Mouse (Mus musculus): ENCODE measurements around the gene Higd1a. TPM values are rescaled to one million over a fixed set of nuclear protein-coding genes. Genes with fewer than 3 reads are reported as not detected.

Higd1a gene
- polyA plus RNA-seq, 1 experiment: 55.1 TPM

DNA sequence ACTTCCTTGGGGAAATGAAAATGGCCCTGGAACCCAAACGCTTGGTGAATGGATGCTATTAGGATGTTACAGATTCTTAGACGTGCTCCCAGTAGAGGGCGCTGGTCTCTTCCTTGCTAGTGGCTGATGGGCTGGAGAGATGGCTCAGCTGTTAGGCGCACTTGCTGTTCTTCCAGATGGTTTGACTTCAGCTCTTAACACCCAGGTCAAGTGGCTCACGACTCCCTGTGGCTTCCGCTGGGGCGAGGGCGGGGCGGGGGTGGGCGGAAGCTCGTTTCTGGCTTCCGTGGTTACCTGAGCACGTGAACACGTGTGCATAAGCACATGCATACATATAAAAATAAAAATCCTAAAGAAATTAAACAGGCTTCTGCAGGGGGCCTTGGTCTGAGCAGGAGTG is 22.7 kb upstream of the Higd1a start:
- no peak for DNase-seq (ENCODE audit: low spot score)

DNA sequence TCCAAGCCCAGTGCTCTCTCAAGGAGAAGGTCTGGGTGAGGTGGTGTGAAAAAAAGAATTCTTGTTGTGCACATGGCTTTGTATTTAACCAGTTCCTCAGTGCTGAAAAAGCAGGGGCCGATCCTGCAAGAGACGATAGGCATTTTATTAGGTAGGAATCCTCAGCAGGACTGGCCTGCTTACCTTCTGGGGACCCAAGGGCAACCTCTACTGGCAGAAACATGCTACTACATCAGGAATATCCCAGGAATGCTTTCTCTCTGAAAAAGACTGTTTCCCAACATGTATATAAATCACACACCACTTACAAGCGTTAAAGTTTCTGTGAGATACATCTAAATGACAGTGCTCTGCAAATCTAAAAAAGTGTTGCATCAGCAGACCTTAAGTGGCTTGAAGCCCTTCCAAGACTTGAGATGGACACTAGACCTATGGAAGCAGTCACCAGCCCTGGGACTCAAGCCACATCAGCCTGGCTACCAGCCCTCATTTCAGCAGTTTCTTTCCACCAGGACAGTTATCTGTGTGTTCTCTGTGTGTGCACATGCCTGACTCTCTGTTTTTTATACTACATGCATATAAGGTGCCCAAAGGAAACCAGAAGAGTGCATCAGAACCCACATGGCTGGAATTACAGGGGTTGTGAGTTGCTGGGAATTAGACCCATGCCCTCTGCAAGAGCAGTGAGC is 19.0 kb upstream of the Higd1a start:
- no peak for DNase-seq (ENCODE audit: low spot score)

DNA sequence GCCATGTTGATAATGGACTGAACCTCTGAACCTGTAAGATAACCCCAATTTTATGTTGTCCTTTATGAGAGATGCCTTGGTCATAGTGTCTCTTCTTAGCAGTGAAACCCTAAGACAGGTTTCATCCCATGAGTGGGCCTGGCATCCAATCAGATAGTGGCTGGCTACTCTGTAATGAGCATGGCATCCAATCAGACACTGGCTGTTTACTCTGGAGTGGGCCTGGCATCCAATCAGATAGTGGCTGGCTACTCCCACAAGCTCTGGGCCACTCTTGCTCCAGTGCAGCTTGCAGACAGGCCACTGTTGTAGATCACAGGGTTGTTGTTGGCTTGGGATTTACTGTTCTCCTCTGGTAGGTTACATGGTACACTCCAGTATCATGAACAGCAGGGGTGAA is 15.4 kb upstream of the Higd1a start:
- DNase-seq (ENCODE audit: low spot score): no peak

DNA sequence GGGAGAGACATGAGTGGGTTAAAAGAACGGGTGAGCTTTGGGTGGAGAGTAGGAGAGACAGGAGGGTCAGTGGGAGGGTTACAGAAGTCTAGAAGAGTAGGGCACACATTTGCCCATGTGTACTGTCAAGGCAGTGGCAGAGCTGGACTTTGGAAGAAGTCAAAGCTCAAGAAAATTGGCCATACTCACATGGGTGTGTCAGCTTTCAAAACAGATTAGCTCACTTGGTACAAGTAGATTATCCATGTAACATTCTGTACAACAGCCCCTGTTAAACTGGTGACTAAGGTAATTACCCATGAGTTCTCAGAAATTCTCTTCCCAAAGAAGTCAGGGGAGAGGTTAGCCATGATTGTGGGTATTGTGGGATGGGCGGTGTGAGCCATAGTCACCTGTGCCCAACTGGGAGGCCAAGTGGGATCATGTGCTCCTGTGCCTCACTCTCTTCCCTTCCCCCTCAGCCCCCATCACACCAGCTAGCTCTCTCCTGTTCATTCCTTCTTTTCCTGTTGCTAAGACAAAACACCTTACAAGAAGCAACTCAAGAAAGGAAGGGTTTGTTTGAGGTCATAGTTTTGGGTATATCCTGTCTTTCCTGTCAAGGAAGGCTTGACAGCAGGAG is 14.0 kb upstream of the Higd1a start:
- no peak for DNase-seq (ENCODE audit: low spot score)

DNA sequence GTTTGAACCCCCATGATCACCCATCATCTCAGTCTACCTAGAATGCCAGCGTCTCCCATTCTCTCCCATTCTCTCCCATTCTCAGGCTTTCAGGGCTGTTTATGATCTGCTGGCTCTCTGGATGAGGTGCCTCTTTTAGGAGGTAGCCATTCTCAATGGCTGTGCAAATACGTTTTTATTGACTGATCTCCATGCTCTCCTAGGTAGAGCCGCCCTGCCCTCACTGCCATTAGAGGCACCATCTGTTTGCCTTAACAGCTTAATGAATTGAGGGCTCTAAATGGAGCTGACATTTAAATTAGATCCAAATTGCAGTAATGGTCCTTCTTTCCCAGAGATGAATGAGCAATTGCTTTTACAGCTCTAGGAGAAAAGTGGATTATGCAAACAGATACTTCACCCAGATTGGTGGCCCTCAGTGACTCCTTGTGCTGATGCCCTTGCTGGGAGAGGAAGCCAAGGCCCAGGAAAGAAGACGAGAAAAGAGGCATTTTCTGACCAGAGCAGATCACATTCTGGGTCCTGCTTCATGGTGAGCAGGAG is 11.9 kb upstream of the Higd1a start:
- no peak for DNase-seq (ENCODE audit: low spot score)

DNA sequence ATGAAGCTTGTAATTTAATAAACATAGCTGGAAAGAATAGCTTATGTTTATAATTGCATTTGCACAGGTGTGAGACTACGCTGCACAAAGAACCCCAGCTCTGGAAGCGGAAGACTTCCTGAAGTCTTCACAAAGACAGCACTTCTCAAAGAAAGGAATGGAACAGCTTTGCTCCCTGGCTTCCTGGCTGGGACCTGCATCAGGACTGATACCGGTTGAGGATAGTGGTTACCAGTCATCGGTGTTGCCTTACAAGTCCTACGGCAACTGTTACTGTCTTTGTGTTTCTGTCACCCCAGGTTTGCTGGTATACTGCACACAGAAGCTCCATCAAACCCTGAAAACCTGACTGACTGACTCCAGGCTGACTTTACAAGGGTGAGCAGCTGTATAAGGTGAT is 11.3 kb upstream of the Higd1a start:
- no peak for DNase-seq (ENCODE audit: low spot score)

DNA sequence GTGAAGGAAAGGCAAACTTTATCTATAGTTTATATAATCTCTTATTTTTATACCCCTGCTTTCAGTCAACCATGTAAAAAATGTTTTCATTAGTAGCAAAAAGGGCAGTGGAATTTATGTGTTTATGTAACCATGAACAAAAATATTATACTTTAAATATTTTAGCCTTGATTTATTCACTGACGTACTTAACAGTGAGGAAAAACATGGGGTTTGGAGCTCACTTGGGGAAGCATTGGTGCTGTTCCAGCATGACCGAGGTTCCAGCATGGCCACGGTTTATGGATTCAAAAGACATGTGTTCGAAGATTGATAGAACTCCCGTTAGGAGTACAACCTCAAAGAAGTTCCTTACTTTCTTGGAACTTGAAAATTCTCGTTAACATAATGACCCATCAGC is 10.1 kb upstream of the Higd1a start:
- no peak for DNase-seq (ENCODE audit: low spot score)

DNA sequence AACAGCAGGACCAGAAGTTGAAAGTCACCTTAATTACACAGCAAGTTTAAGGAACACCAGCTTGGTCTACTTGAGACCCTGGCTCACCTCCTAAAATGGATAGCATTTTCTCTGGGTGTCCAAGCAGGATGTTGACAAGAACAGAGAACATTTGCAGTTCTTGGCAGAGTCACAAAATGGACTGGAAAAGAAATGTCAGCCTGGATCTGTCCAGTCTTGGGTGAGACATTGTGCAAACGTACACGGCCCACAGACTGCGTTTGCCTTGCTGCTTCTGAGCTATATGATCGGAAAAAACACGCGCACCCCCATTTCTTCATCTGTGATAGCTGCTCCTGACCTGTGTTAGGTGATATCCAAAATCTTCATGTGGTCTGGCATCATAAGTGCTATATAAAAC is 9.5 kb upstream of the Higd1a start:
- DNase-seq (ENCODE audit: low spot score): no peak

DNA sequence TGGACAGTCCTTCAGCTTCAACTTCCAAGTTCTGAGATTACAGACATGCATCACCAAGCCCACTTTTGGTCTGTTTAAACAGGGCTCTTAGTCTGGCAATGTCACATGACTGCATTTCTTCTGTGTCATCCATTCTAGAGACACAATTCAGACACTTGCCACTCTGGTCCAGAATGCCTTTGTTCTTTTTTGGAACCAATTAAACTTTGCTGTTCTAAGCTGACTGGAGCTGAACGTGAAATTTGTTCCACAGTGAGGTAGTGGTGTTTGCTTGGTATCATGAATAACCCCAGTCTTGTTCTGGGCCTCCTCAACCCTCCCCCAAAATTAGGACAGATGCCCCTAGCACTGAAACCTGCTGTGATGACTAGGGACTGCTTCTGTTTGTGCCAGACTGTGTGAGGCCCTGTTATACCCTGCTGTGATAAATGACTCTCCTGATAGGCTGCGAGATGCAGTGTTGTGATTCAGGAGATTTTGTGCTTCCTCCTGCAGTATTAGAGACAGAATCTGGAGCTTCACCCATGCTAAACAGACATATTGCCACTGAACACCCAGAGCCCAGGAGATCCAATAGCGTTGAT is 7.4 kb upstream of the Higd1a start:
- no peak for DNase-seq (ENCODE audit: low spot score)

DNA sequence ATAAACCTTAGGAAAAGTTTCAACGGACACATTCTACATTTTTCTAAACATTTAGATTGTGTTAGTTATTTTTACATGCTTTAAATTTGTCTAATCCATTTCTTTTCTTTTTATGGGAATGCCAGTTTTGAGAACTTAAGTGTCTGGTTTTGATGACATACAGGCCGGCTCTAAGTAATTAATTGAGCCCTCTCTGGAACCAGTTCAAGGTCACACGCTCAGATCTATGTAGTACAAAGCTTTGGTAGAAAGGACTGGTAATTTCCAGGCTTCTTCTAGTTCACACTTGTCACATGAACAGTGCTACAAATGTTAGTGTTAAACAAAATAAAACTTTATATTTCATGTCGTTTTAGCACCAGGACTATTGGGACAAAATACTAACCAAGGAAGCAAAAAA is 6.7 kb upstream of the Higd1a start:
- no peak for DNase-seq (ENCODE audit: low spot score)

DNA sequence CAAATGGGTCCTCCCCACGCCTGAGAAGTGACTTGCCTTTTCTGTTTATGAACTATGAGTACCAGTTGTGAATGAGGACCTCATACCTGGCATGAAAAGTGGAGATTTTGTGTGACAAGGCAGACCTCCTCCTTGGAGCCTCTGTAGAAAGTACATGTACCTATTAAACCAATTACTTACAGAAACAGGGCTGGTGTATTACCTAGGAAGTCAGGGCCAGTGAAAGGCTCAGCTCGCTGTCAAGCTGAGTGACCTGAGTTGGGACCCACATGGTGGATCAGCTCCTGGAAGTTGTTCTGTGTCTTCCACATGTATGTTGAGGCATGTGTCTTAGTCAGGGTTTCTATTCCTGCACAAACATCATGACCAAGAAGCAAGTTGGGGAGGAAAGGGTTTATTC is 2.8 kb upstream of the Higd1a start:
- no peak for DNase-seq (ENCODE audit: low spot score)

DNA sequence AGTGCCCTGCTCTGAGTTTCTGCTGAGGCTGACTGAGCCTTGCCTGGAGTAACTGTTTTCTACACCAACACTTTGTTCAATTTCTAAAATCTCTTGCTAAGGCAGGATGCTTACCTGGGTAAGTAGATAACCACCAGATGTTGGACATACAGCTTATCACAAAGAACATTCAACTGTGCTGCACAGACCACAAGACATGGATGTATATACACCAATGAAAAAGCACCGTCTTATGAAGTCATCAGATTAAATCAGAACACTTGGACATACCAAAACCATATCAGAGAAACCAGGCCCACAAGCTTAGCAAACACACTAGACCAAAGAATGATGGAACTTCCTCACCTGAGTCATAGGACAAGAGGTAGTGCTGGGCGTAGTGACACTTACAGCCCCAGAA is 1.2 kb upstream of the Higd1a start:
- no peak for DNase-seq (ENCODE audit: low spot score)

DNA sequence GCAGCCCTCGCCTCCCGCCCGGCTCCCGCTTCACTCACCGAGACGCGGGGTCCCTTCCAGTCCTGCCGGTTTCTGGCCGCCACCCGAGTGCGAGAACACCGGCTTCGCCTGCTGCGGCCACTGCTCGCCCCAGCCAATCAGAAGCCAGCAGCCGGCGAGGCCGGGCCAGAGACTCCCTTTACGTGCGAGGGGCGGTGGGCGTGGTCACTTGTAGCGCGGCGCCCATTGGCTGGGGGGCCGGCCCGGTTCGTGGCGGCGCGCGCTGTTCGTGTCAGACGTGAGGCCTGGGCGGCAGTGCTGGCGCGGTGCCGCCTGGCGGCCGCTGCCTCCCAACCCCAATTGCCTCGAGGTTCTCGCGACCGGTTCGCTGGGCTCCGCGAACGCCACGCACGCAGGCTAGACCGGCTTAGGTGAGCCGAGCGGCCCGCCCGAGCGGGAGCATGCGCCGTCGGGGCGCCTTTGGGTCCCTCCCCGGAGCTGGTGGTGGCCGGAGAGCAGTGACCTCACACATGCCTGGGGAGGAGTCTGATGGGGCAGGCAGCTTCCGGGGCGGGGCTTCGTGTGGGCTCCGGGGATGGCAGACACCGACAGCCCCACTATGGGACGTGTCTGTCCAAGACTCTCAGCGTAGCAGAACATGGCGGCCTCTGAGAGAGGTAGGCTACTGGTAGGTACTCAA is 549 bp downstream of the Higd1a start:
- DNase-seq (ENCODE audit: low spot score): peak; percentile 99

DNA sequence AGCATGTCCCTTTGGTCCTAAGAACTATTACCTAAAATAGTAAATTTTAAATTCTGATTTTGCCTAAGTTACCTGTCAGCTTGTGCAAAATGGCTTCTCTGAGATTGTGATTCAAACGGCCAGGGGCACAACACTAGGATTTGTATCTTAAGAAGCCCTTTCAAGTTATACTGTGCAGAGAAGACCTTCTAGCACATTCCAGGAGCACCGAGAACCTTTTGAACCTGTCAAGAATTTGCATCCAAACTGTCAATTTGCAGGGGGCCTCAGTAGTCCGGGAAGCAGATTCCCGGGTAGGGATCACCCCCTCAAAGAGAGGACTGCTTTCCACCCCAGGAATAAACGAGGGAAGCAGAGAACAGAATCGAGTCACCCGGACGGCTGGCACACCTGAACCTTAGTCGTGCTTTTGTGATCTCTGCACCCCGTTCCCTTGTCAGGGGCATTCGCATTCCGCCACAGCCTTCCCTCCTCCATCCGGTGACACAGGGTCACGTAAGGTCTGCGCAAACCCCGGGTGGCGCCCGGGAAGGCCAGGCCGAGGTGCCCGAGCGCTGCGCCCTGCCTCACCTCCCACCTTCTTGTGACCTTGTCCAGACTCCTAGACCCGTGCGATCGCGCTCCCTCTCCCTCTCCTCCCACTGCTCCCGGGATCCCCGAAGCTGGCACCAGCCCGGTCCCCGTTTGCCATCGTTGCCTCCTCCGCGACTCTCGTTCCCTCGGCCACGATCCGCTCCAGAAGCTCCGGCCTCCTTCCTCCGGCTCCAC is 1.3 kb downstream of the Higd1a start:
- no peak for DNase-seq (ENCODE audit: low spot score)

DNA sequence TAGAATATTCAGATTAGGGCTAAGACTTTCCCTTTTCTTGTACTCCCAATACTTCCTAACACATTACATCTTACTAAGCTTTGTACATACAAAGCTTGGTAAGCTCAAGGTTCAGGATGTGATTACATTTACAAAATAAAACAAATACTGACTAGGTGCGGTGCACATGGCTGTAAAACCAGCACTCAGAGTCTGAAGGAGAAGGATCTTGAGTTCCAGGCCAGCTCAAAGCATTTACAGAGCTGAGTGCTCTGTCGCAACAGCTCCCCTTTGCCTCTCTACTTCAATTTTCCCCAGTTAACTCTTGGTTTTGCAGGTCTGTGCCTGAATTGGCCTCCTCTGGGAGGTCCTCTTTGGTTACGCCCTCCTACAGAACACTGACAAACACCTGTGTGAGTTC is 3.9 kb downstream of the Higd1a start:
- DNase-seq (ENCODE audit: low spot score): no peak

DNA sequence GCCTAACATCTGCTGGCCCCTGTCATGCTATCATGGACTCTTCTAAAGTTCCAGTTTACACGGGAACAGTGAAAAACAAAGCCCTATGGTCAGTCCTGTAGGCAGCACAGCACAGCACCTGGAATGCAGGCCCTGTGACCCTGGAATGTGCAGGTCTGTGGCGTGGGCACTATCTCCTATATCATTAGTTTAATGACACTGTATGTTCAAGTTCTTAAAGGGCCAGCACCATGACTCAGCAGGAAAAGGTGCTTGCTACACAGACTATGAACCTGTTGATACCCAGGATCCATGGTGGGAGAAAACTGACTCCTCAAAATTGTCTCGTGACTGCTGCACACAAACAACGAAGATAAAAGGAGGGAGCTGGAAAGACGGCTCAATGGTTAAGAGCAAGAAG is 10.3 kb downstream of the Higd1a start:
- DNase-seq (ENCODE audit: low spot score): no peak

DNA sequence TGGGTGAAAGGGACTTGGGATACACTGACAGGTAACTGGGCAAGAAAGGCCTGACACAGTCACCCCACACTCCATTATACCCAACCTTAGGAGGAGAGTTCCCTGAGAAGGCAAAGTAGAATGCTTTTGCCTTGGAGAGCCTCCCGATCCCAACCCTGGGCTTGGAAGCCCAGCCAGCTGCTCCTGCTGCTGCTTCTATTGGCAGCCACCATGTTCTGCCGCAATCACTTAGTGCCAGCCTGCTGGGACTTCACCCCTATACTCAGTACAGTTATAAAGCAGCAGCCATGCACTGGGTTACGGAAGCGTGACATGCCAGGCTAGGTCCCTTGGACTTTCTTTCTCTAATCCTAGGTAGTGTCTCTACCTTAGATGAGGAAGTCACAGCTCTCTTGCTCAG is 11.0 kb downstream of the Higd1a start:
- no peak for DNase-seq (ENCODE audit: low spot score)

DNA sequence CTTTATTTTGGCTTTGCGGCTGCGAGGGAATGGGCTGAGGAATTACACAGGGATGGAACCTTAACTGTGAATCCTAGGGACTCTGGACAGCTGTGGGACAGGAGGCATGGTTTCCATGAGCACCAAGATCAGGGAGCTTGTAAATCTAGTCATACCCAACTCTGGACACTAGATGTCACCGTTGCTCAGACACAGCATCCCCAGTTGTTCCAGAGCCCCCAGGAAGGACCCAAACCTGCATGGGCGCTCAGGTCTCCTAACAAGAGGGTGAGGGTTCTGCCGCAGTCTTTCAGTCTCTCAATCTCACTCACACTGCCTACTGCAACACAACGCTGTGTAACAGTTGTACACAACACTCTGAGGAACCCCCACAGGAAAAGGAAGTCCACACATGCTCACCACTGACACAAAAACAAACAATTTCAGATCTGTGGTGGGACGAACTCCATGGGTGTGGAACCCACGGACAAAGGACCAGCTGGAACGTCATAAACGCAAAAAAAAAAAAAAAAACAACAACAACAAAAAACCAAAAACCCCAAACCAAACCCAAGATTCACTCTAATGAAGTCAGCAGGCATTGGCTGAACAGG is 11.5 kb downstream of the Higd1a start:
- no peak for DNase-seq (ENCODE audit: low spot score)

DNA sequence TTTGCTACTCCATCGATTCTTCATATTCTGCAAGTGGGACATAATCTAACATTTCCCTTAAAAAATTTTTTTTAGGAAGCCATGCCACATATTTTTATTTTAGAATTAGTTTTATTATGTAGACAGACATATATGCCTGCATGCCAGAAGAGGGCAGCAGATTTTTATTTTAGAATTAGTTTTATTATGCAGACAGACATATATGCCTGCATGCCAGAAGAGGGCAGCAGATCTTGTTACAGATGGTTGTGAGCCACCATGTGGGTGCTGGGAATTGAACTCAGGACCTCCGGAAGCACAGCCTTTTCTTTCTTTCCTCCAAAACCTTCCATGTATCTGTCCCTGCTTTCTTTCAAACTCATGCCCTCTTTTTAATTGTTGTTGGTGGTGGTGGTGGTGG is 15.2 kb downstream of the Higd1a start:
- DNase-seq (ENCODE audit: low spot score): no peak

DNA sequence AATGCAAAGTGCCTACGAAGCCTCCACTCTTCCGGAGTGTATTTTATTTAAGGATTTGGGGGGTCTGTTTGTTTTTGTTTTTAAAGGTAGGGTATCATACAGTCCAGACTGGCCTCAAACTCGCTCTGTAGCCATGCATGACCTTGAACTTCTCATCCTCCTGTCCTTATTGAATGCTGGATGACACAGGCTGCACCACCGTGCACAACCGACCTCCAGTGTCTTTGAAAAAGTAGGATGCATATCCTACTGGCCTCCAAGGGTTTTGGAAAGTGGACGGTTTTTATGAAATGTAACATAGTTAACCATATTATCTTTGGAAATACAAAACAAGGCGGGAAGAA is 18.6 kb downstream of the Higd1a start:
- DNase-seq (ENCODE audit: low spot score): no peak

DNA sequence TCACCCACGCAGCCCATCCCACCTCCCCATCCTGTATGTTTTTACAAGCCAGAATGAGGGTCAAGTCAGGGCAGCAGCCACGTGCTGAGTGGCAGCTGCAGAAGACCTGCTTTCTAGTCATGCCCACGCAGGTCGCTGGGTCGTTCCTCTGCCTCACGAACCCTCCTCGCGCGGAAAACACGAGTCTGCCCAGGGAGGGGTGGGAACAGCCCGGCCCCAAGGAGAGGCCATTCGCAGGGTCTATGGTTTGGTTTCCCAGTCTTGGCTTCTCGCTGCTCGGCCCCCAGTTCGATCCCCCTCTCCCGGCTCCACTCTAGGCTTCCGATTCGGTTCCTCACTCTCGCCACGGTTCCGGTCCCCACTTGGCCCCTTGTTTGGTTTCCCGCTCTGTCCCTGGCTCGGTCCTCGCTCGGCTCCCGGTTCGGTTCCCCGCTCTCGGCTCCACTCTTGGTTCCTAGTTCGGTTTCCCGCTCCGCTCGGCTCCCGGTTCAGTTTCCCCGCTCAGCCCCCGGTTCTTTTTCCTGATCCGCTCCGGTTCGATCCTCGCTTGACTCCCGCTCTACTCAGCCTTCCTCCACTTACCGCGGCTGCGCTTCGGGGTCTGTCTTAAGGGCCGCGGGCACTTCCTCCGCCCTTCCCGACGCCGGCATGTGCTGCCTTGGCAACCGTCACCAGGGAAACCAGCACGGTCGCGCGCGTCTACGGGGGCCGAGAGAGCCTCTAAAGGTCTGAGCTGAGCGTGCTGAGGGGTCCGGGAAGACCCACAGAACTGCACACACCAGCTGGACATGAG is 19.1 kb downstream of the Higd1a start, which contains the start of gene Ccdc13:
Gene Ccdc13, minus strand, starts transcription at position 633 of the 793 bp plus-strand sequence.
- no peak for DNase-seq (ENCODE audit: low spot score)

Measured in urinary bladder, adult 2 months (tissue).